Mouse (Mus musculus): Measurements from ENCODE around the gene Plekhj1. TPM values are rescaled to one million over a fixed set of nuclear protein-coding genes. Genes with fewer than 3 reads are reported as not detected.
A peak's percentile ranks its signal among the peaks of the same experiment; 100 is the strongest.

Plekhj1 gene
- polyA plus RNA-seq, 1 experiment from 2014 or later = 141 TPM

DNA sequence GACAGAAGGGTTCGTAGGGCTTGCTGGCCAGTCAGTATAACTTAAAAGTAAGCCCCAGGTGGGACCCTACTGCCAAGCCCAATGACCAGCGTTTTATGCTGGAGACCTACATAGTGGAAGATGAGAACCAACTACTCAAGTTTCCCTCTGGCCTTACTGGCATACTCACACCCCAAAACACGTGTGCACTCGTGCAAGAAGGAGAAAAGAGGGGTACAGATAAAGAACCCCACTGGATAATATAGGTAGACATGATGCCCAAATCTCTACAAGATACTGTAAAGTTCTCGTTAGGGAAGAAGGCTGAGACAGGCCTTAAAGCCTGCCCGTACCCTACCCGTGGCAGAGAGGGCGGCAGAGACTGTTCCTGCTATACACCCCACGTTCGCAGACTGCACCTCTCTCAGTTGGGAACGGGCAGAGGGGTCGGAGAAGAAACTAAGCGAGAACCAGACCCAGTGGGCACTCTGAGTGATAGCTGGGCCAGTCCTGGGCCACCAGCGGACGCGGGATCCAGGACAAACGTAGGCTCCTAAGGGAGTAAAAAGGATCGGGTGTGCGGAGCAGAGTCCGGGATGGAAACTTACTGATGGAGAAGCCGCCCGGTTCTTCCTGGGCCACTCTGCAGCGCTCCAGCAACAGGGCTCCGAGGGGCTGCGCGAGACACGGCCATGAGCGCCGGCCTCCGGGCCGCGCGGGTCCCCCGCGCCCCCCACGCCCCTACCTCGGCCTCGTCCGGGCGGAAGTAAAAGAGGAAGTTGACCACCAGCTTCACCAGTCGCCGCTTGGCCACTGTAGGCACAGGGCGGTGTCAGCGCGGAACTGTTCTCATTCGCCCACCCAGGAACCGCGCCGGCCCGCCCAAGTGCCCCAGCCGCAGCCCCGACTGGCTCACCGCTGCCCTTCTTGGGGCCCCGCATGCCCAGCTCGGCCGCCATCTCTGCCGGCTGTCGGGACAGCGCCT is 958 bp downstream of the Plekhj1 start:
- Histone ChIP-seq H3K9me3 (replicated peaks) (no peaks in the 10 kb centered on the region), H3K36me3 (ENCODE audit: poor library complexity, severe bottlenecking) (peaks cover 65% of the 10 kb centered on the region), H3K9ac (peak overlapping the region; percentile 95), H3K4me2 (peak overlapping the region; percentile 82), H3K27me3 (no peaks in the 10 kb centered on the region), H3K4me1 (peaks cover 34% of the 10 kb centered on the region), H3K27ac (peak overlapping the region; percentile 97), H3K4me3 (peak overlapping the region; percentile 90)
- 3% methylated on average over 45 of the region's 59 CpGs for WGBS
- ATAC-seq = peak; percentile 68

- H3K9ac ChIP-seq = peak overlapping the region; percentile 95
- peak overlapping the region; percentile 82 for H3K4me2 ChIP-seq
- WGBS = 88% methylated on average over 9 of the region's 9 CpGs
- peaks cover 65% of the 10 kb centered on the region for H3K36me3 ChIP-seq (ENCODE audit: poor library complexity, severe bottlenecking)
- ATAC-seq = no peak
- H3K9me3 ChIP-seq (replicated peaks) = no peaks in the 10 kb centered on the region
- H3K27me3 ChIP-seq = no peaks in the 10 kb centered on the region
- no peak overlapping the region for H3K27ac ChIP-seq
- H3K4me1 ChIP-seq = peaks cover 34% of the 10 kb centered on the region
- H3K4me3 ChIP-seq = peak overlapping the region; percentile 90
Measured at GRCm38 (mm10) chr10:80796307-80796848, 2.0 kb downstream of the Plekhj1 start.

DNA sequence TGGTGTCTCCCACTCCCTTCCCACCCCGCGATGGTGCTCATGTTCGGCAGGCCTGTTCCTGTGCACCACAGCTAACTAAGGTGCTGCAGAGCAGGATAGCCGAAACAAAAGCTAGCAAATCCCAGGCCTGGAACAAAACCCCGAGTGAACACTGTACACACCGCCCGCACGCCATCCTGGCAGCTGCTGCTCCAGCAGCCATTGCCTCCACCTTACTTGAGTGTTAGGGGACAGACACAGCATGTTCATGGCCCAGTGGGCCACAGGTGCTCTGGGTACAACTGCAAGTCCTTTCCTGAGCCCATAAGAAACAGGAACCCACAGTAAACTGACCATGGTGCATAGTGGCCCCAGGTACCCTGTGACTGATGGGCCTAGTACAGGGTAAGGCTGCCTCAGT is 3.7 kb downstream of the Plekhj1 start:
- 86% methylated on average over 8 of the region's 8 CpGs for WGBS
- Histone ChIP-seq H3K27ac (no peak overlapping the region), H3K9ac (no peak overlapping the region), H3K27me3 (no peaks in the 10 kb centered on the region), H3K4me3 (no peak overlapping the region), H3K4me2 (no peak overlapping the region), H3K4me1 (peaks cover 23% of the 10 kb centered on the region), H3K36me3 (ENCODE audit: poor library complexity, severe bottlenecking) (peaks cover 73% of the 10 kb centered on the region), H3K9me3 (replicated peaks) (no peaks in the 10 kb centered on the region)
- ATAC-seq = no peak

- no peak overlapping the region for H3K4me3 ChIP-seq
- H3K36me3 ChIP-seq (ENCODE audit: poor library complexity, severe bottlenecking) = peaks cover 82% of the 10 kb centered on the region
- H3K27ac ChIP-seq = no peak overlapping the region; the same call in none of the 2 replicates
- no peaks in the 10 kb centered on the region for H3K9me3 ChIP-seq (replicated peaks)
- H3K4me2 ChIP-seq = no peak overlapping the region
- no peak for ATAC-seq
- H3K9ac ChIP-seq = no peak overlapping the region
- WGBS = 94% methylated on average over 4 of the region's 4 CpGs
- H3K27me3 ChIP-seq = no peaks in the 10 kb centered on the region
- H3K4me1 ChIP-seq = peaks cover 16% of the 10 kb centered on the region
Measured at GRCm38 (mm10) chr10:80793803-80794202, 4.6 kb downstream of the Plekhj1 start.

GRCm38 (mm10) chr10:80793033-80793784 is 5.2 kb downstream of the Plekhj1 start:
- Histone ChIP-seq H3K9me3 (replicated peaks) (no peaks in the 10 kb centered on the region), H3K27me3 (no peaks in the 10 kb centered on the region), H3K4me1 (peaks cover 16% of the 10 kb centered on the region), H3K4me2 (no peak overlapping the region), H3K9ac (peak overlapping the region; percentile 21; the same call in 1 of the 2 replicates), H3K4me3 (no peak overlapping the region), H3K27ac (no peak overlapping the region), H3K36me3 (ENCODE audit: poor library complexity, severe bottlenecking) (peaks cover 87% of the 10 kb centered on the region)
- ATAC-seq = no peak
- 92% methylated on average over 13 of the region's 13 CpGs for WGBS

- Histone ChIP-seq H3K9me3 (replicated peaks) (no peaks in the 10 kb centered on the region), H3K9ac (0 out of 2 replicates have a peak overlapping the region, but pooled peaks have one; percentile 16), H3K4me1 (peaks cover 16% of the 10 kb centered on the region), H3K27ac (peak overlapping the region; percentile 44), H3K36me3 (ENCODE audit: poor library complexity, severe bottlenecking) (peaks cover 96% of the 10 kb centered on the region), H3K27me3 (no peaks in the 10 kb centered on the region), H3K4me2 (no peak overlapping the region), H3K4me3 (no peak overlapping the region)
- ATAC-seq = 0 out of 2 replicates have a peak, but pooled peaks have one; percentile 19
- 77% methylated on average over 41 of the region's 41 CpGs for WGBS
Measured at GRCm38 (mm10) chr10:80792175-80793032, 6.0 kb downstream of the Plekhj1 start.

- Histone ChIP-seq H3K9ac (no peak overlapping the region), H3K27ac (peak overlapping the region; percentile 44), H3K4me3 (no peak overlapping the region), H3K9me3 (replicated peaks) (no peaks in the 10 kb centered on the region), H3K4me1 (peaks cover 9% of the 10 kb centered on the region), H3K4me2 (no peak overlapping the region), H3K27me3 (no peaks in the 10 kb centered on the region), H3K36me3 (ENCODE audit: poor library complexity, severe bottlenecking) (peaks cover 98% of the 10 kb centered on the region)
- ATAC-seq = no peak
- WGBS = 82% methylated on average over 33 of the region's 33 CpGs
Measured at GRCm38 (mm10) chr10:80791476-80792174, 6.8 kb downstream of the Plekhj1 start.

GRCm38 (mm10) chr10:80790761-80791404 is 7.5 kb downstream of the Plekhj1 start:
- H3K9me3 ChIP-seq (replicated peaks) = no peaks in the 10 kb centered on the region
- H3K4me1 ChIP-seq = peaks cover 2% of the 10 kb centered on the region; the same call in 1 of the 2 replicates
- WGBS = 90% methylated on average over 19 of the region's 19 CpGs
- no peak overlapping the region for H3K27ac ChIP-seq
- H3K4me3 ChIP-seq = no peak overlapping the region; the same call in 1 of the 2 replicates
- no peak for ATAC-seq
- H3K4me2 ChIP-seq = no peak overlapping the region
- H3K27me3 ChIP-seq = no peaks in the 10 kb centered on the region
- peaks cover 98% of the 10 kb centered on the region for H3K36me3 ChIP-seq (ENCODE audit: poor library complexity, severe bottlenecking)
- no peak overlapping the region; the same call in 1 of the 2 replicates for H3K9ac ChIP-seq

- H3K27me3 ChIP-seq = no peaks in the 10 kb centered on the region
- peaks cover 98% of the 10 kb centered on the region for H3K36me3 ChIP-seq (ENCODE audit: poor library complexity, severe bottlenecking)
- no peak overlapping the region for H3K4me3 ChIP-seq
- no peaks in the 10 kb centered on the region for H3K9me3 ChIP-seq (replicated peaks)
- no peak overlapping the region for H3K4me2 ChIP-seq
- ATAC-seq = no peak
- no peak overlapping the region for H3K9ac ChIP-seq
- no peaks in the 10 kb centered on the region for H3K4me1 ChIP-seq
- 86% methylated on average over 2 of the region's 2 CpGs for WGBS
- H3K27ac ChIP-seq = no peak overlapping the region
Measured at GRCm38 (mm10) chr10:80787517-80787916, 10.9 kb downstream of the Plekhj1 start.

DNA sequence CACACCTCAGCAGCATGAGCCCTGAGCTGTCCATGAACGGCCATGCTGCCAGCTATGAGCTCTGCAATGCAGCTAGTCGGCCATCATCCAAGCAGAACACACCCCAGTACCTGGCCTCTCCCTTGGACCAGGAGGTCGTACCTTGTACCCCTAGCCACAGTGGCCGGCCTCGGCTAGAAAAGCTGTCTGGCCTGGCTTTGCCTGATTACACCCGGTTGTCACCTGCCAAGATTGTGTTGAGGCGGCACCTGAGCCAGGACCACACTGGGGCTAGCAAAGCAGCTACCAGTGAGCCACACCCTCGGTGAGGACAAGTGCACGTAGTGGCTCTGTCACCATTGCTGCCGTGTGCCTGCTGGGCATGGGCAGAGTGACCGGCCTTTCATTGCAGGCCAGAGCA is 12.5 kb downstream of the Plekhj1 start:
- Histone ChIP-seq H3K36me3 (ENCODE audit: poor library complexity, severe bottlenecking) (peaks cover 98% of the 10 kb centered on the region), H3K4me3 (no peak overlapping the region), H3K4me2 (no peak overlapping the region), H3K4me1 (no peaks in the 10 kb centered on the region), H3K27me3 (no peaks in the 10 kb centered on the region), H3K9me3 (replicated peaks) (no peaks in the 10 kb centered on the region), H3K9ac (no peak overlapping the region), H3K27ac (no peak overlapping the region)
- 93% methylated on average over 11 of the region's 11 CpGs for WGBS
- no peak for ATAC-seq
